Mouse (Mus musculus): ENCODE results near the gene Myh3.
A peak's percentile ranks its signal among the peaks of the same experiment; 100 is the strongest.
"Not testable (repeated sequence)": the region's sequence is repeated elsewhere in the genome, so short reads cannot be mapped to it uniquely, and the experiment has no call there.

Myh3 gene

DNA sequence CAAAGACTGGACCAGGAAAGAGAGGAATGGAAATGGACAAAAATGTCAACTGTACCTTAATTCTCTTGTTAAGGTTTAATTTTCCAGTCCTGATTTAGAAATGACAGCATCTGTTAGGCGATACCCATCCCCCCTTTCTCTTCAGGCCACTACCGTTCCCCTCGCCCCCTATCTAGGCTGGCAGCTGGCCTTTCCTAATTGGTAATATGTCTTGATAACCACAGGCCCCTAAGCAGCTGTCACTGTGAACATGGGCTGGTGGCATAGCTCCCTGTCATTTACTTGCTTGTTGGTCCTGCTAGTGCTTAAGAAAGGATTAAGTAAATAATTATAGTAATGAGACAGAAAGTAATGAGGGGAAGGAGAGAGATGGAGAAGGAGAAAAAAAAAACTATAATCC lies 665 bp upstream of the Myh3 start:
- DNase-seq (ENCODE audit: low spot score) = no peak

DNA sequence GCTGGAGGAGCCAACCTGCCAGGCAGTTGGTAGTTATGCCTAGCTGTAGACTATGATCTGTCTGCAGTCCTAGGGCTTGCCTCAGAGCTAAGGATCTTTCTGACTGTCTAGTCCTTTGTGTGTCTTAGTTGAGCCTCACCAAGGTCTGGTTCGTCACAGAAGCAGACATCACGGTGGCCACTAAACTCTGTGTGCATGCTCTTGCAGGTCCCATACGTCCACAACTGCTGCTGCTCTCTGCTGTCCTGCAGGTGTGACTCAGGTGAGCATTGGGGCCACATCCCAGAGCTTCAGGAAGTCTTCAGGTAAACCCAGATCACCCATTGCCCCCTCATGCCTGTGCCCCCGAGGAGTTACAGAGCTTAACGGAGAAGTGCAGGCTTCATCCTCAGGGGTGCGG lies 788 bp downstream of the Myh3 start:
- no peak for DNase-seq (ENCODE audit: low spot score)

DNA sequence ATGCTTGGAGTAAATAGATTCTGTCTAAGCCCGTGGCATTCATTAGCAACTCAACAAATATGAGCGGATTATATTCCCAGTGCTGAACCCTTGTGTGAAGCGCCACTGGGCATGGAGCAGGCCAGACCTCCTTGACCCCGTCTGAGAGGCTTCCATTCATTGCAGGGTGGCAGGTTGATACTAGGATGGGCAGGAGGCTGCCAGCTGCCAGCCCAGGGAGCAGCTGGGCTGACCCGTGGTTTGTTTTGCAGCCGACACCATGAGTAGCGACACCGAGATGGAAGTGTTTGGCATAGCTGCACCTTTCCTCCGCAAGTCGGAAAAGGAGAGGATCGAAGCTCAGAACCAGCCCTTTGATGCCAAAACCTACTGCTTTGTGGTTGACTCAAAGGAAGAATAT lies 1.6 kb downstream of the Myh3 start:
- no peak for DNase-seq (ENCODE audit: low spot score)

DNA sequence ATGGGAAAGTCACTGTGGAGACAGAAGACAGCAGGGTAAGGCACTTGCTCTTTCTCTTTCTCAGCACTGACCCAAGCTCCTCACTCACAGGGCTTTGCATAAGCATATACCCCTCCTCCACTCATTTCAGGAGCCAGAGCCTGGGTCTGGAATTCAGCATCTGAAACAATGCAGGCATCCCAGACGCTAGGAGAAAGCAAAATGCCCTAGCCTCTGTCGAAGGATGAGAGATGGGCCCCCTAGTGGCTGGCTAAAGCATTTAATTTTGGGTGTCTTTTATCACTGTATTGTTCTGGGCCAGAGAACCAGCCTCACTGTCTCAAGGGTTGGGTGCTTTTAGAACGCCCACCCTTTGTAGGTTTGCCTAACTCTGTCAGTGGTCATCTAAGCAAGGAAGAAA lies 2.1 kb downstream of the Myh3 start:
- peak; percentile 50 for DNase-seq (ENCODE audit: low spot score)

DNA sequence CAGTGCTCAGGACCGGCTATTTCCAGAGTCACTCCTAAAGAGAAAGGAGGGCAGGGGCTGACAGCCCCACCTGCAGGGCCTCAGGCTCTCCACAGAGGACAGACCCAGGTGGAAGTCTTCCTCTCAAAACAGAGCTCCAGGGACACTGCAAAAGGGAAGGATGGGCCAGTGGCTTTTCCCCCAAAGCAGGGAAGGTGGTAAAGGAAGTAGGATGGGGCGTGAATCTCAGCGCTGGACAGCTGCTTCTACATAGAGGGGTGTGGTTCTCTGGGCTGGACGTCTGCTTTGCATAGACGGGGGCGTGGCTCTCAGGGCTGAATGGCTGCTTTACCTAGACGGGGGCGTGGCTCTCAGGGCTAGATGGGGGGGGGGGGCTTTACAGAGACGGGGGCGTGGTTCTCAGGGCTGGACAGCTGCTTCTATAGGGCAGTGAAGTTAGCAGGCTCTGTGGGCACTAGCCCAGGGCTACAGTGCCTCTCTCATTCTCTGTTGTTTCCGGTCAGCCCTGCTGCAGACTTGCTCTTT lies 3.1 kb downstream of the Myh3 start:
- no peak for DNase-seq (ENCODE audit: low spot score)

DNA sequence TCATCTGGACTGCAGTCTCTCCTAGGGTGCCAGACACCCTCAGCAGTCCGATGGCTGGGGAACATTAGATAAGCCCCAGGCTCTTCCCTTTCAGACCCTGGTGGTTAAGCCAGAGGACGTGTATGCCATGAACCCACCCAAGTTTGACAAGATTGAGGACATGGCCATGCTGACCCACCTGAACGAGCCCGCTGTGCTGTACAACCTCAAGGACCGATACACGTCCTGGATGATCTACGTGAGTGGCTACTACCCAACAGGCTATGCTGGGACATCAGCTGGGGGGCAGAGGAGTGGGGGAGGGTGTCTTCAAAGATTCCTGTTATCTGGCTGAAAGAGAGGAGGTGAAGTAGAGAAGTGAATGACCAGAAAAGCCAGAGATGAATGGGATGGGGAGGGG lies 4.1 kb downstream of the Myh3 start:
- no peak for DNase-seq (ENCODE audit: low spot score)

DNA sequence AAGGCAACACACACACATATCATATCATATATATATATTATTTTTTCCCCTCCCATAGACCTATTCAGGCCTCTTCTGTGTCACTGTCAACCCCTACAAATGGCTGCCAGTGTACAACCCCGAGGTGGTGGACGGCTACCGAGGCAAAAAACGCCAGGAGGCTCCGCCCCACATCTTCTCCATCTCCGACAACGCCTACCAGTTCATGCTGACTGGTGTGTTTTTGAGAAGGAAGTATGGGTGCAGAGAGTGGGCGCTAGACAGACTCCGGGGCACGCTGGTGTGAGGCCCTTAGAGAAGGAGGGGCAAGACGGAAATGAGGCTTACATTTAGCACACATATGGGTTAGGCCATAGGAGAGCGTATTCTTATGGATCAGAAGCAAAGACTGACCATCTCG lies 4.7 kb downstream of the Myh3 start:
- no peak for DNase-seq (ENCODE audit: low spot score)

DNA sequence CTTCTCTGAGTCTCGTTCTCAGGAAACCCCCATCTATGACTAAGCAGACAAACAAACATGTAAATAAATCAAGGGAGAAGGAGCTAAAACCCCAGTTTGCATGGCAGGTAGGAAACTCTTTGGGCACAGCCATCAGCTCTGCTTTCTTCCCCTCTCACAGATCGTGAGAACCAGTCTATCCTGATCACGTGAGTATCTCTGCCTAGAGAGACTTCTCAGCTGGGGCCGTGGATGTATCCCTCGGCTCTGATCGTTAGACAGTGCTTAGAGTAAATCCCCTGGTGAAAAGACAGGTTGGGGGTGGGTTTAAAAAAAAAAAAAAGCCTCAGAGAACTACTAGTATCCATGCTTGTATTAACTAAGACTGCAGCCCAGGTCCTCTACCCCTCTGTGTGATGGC lies 5.1 kb downstream of the Myh3 start:
- DNase-seq (ENCODE audit: low spot score) = no peak

DNA sequence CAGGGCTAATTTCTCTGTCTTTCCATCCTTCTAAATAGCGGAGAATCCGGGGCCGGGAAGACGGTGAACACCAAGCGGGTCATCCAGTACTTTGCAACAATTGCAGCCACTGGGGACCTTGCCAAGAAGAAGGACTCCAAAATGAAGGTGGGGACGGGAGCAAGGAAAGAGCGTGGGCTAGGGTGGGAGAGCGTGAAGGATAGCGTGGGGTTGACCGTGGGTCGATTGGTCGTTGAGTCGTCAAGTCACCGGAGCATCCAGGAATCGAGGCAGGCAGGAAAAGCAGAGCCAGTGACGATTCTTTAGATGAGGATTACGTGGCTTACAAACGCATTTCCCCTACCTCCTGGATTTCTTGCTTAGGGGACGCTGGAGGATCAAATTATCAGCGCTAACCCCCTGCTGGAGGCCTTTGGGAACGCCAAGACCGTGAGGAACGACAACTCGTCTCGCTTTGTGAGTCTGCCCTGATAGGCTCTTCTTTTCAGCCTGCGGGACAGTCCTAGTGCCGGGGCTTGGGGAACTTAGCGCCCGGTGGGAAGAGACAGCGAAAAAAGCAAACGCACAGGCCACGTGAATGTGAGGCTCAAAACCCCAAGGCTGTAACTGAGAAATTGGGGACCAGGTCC lies 5.7 kb downstream of the Myh3 start:
- no peak for DNase-seq (ENCODE audit: low spot score)

DNA sequence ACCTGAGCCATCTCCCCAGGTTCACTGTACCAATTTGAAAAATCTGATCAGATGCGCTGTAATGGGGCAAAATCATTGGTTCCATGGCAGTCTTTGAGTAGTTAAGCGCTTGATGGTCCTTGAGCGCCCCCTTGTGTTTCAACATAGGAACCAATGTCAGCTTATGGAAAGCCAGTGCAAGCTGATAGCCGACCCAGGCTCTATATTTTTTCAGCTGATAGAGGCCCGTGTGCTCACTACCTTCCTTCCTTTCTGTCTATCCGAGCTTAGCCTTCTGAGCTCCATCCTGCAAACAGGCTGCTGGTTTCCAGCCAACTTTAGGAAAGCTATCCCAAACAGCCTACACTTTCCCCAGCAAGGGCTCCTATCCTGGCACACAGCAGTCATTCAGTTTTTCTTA lies 7.4 kb downstream of the Myh3 start:
- DNase-seq (ENCODE audit: low spot score) = peak; percentile 61

DNA sequence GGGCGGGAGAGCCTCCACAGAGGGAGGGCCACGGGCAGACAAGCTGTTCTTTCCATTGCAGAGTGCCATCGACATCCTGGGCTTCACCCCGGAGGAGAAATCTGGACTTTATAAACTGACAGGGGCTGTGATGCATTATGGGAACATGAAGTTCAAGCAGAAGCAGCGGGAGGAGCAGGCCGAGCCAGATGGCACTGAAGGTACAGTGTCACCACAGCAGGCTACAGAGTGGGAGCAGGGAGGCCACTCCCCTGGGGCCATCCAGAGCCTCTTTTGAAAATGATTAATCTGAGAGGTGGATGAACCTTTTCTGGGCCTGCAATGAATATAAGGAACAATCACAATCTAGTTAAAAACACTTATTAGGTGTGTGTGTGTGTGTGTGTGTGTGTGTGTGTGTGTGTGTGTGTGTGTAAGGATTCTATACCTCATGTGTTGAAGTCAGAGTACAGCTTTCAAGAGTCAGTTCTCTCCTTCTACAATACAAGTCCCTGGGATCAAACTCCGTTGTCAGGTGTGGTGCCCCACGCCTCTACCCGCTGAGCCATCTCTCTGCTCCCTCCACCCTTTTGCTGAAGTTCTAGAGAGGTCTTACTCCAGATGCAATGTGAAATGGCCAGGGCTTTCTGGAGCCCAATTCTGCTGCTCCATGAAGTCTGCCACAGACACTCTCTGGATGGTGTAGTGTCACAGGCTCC lies 8.5 kb downstream of the Myh3 start:
- no peak for DNase-seq (ENCODE audit: low spot score)

DNA sequence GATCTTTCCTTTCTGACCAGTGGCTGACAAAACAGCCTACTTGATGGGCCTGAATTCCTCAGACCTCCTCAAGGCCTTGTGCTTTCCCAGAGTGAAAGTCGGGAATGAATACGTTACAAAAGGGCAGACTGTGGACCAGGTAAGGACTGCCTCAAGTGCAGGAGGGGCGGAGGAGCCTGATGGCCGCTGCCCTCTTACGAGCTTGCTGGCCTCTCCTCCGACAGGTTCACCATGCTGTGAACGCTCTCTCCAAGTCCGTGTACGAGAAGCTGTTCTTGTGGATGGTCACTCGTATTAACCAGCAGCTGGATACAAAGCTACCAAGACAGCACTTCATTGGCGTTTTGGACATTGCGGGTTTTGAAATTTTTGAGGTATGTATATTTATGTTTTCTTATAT lies 9.1 kb downstream of the Myh3 start:
- no peak for DNase-seq (ENCODE audit: low spot score)

DNA sequence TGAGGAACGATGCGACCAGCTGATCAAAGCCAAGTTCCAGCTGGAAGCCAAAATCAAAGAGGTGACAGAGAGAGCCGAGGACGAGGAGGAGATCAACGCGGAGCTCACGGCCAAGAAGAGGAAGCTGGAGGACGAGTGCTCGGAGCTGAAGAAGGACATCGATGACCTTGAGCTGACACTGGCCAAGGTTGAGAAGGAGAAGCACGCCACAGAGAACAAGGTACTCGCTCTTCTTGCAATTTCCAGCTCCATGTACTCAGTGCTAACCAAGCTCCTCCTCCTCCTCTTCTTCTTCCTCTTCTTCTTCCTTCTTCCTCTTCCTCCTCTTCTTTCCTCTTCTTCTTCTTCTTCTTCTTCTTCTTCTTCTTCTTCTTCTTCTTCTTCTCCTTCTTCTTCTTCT lies 14.3 kb downstream of the Myh3 start:
- DNase-seq (ENCODE audit: low spot score) = not testable (repeated sequence)

DNA sequence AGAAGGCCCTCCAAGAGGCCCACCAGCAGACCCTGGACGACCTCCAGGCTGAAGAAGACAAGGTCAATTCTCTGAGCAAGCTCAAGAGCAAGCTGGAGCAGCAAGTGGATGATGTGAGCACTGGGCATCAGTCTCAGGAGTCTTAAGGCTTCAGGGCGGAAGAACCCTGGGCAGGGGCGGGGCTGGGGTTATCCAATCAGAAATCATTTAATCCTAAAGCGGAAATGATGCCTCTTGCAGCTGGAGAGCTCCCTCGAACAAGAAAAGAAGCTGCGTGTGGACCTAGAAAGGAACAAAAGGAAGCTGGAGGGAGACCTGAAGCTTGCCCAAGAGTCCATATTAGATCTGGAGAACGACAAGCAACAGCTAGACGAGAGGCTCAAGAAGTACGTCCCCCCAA lies 15.1 kb downstream of the Myh3 start:
- no peak for DNase-seq (ENCODE audit: low spot score)

DNA sequence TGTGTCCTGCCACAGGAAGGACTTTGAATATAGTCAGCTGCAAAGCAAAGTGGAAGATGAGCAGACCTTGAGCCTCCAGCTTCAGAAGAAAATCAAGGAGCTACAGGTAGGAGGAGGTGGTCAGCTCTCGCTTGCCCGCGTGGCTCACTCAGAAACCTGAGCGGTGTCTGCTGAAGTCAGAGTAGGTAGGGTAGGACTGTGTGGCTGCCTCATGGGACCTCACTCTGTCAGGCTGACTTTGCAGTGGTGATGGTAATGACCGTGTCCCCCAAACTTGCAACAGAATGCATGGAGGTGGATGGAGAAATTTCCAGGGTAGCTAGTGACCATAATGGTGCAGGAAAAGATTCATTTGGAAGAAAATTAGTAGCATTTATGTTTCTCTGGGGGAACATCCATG lies 15.6 kb downstream of the Myh3 start:
- DNase-seq (ENCODE audit: low spot score) = no peak

DNA sequence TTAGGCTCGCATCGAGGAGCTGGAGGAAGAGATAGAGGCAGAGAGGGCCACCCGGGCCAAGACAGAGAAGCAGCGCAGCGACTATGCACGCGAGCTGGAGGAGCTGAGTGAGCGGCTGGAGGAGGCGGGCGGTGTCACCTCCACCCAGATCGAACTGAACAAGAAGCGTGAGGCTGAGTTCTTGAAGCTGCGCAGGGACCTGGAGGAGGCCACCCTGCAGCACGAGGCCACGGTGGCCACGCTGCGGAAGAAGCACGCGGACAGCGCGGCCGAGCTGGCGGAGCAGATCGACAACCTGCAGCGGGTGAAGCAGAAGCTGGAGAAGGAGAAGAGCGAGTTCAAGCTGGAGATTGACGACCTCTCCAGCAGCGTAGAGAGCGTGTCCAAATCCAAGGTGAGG lies 16.4 kb downstream of the Myh3 start:
- no peak for DNase-seq (ENCODE audit: low spot score)

DNA sequence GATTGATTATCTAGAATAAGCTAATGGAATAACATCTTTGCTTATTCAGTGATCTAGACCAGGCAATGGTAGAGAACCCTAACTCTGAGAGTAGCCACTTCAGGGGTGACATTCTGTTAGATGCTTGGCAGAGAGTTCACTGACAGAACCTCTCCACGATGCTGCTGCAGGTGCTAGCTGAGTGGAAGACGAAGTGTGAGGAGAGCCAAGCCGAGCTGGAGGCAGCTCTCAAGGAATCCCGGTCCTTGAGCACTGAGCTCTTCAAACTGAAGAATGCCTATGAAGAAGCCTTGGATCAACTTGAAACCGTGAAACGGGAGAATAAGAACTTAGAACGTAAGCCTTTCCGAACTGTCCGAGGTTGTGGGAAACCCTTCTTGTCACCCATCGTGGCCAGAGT lies 19.6 kb downstream of the Myh3 start:
- no peak for DNase-seq (ENCODE audit: low spot score)

DNA sequence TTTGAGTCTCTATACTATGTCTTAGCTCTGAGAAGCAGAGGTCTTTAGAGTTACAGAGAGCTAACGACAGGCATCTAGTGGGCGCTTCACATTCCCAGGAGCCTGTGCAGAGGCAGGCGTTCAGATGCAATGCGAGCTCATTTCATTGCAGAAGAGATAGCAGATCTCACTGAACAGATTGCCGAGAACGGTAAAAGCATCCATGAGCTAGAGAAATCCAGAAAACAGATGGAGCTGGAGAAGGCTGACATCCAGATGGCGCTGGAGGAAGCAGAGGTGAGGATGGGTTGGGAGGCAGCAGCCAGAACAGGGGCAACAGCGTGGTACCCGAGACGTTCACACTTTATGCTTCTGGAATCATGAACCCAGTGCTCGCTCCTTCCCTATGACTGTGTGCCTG lies 20.3 kb downstream of the Myh3 start:
- DNase-seq (ENCODE audit: low spot score) = no peak

DNA sequence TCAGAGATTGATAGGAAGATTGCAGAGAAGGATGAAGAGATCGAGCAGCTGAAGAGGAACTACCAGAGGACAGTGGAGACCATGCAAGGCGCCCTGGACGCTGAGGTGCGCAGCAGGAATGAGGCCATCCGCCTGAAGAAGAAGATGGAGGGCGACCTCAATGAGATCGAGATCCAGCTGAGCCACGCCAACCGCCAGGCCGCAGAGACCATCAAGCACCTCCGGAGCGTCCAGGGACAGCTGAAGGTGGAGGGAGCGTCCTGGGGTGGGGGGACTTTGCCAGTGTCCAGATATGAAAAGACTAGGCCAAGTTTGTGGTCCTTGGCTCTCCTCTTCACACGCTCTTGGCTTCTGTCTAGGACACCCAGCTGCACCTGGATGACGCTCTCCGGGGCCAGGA lies 21.1 kb downstream of the Myh3 start:
- no peak for DNase-seq (ENCODE audit: low spot score)

DNA sequence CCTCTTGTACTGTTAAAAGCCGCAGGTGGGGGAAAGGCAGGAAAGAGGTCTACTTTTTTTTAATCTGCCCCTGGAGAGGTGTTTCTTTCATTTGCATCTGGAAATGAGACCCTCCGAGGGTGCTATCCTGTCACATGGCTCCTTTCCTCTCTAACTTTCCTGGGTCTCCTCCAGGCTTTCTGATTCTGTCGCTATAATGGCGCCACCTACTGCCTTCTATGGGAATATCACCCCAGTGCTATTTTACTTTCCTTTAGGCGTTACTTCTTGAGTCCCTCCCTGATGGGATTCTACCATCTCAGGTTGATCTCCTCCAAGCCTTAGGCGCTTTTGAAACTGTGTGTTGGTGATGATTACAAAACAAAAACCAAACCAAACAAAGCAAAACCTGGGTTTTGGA lies 22.1 kb downstream of the Myh3 start:
- DNase-seq (ENCODE audit: low spot score) = peak; percentile 27

DNA sequence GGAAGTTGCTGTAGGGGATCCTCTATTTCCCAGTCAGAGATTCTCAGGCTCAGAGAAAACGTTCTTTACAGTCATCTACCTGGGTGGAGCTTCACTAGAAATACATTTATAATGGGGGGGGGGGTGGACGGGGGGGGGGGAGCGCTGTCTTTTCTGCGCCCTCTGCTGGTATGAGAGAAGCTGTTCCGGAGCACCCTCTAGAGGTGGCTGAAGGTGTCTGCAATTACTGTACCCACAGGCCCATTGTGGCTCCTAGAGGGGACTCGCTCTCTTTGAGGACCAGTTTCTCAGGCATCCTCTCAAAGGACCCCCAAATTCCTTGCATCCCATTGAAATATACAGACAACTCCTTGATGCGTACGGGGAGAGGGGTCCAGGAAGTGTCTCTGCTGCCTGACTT lies 23.6 kb downstream of the Myh3 start:
- DNase-seq (ENCODE audit: low spot score) = peak; percentile 29

DNA sequence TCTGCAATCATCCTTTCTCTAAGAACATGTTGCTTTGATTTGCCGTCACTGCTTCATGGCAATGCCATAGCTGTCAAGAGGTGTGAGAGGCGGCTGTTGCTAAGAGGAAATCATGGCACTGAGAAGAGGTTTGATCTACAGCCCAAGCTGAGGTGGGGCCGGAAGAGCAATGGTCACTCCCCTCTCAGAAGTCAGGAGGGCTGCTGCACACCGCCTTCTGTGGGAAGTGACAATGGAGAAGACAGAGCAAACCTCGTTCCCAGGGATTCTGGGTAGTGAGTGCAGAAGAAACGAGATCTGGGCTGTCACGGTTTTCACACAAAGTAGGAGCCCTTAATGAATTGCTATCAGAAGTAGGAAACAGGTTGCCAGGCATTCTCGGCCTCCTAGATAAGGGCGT lies 25.2 kb downstream of the Myh3 start:
- no peak for DNase-seq (ENCODE audit: low spot score)

DNA sequence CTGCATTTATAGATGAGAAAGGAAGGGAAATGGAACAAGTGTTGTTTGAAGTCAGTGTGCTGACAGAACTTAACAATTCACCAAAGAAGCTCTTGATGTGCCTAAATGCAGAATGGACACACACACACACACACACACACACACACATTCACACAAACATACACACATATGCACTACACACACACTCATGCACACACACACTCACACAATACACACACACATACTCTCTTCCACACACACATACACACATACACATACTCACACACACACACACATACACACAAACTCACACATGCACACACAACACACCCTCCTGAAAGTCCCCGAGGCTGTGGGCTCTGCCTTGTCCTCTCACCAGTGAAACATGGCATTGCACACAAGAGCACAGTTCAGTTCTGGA lies 26.1 kb downstream of the Myh3 start:
- DNase-seq (ENCODE audit: low spot score) = no peak

DNA sequence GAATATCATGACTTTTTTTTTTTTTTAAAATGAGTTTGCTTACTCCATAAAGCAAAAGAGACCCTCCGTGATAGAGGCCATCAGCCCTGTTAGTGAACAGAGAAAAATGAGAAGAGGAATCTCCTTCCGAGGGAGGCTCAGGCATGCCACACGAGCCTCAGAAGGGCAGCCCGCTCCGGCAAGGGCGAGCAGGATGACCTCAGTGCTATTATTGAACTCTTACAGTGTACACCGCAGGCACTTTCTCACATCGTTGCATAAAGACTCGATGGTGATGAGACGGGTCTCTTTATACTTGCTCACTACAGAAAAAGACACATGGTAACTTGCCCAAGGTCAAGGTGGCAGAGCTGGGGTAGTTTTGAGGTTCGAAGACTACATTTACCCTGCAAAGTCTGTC lies 26.6 kb downstream of the Myh3 start:
- no peak for DNase-seq (ENCODE audit: low spot score)
